Mouse (Mus musculus) left cerebral cortex, postnatal 14 days (tissue): Measurements from ENCODE around the gene Atp6v1c2. TPM values are rescaled to one million over a fixed set of nuclear protein-coding genes. Genes with fewer than 3 reads are reported as not detected.

Experiments
- DNase-seq, 2 experiments: peaks; one replicate each; pipeline ENCODE4 v3.0.0; 2021 to 2022; ENCODE audit warnings: low spot score in 2 of 2, mixed read lengths in 1 of 2
- intact Hi-C: fragments of 180-260 bp; cut with DNase I; formaldehyde crosslinking; loops from one replicate; pipeline ENCODE4 v1.15.1; 2025
- long read RNA-seq, 2 experiments: library from polyadenylated mRNA; stranded (forward); transcript quantifications; one replicate each; pipeline ENCODE4 v2.0.0; 2021
- total RNA-seq, 2 experiments: library from RNA; stranded (reverse); gene quantifications; 2 replicates each; pipeline ENCODE4 v1.2.3; 2021

Atp6v1c2 gene
- 1 to 10 TPM; 6.4 to 9.8 TPM for total RNA-seq
- long read RNA-seq, experiment 1, partial matches to known transcripts, result 1 of 3 reads
- long read RNA-seq, experiment 1, other reads (novel, unspliced or antisense), result 2 of 3 reads
- long read RNA-seq, experiment 2, partial matches to known transcripts, result 1 of 5 reads
- long read RNA-seq, experiment 2, other reads (novel, unspliced or antisense), result 4 of 5 reads

DNA sequence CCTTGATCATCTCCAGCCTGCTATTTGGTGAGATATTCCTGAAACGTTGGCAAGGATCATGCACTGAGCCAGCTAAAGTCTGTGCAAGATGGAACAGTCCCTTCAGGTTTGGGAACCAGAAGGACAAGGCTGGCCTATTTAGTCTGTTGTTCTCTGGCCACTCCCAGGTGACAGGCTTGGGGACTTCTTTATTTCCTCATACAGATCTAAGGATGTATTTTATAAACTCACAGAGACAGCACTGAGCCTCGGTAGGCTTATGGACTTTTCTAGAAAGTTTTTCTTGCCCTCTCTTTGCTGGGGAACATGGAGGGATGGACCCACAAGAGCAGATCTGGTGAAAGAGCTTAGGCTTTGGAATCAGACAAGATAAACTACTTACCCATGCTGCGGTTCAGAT is at the start of gene Atp6v1c2:
Atp6v1c2 (minus strand) TSS at position 101 of the 400 bp plus-strand sequence.
- intact Hi-C loops, result no loop called here
- no peak for DNase-seq

DNA sequence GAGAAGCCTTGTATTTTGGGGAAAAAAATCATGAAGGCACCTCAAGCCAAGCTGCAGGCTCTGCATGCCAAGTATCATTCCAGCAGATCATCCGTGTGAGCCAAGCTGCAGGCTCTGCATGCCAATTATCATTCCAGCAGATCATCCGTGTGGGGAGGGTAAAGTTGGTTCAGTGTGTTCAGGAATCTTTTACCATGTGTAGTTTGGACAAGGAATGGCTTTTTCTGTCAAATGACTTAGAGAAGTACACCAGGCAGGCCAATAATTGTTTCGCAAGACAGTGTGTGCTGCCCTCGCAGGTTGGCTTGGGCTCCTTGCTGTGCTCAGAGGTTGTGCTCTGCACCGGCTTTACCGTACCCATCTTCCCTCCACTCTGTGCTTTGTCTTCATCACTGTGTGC is 47.4 kb upstream of the Atp6v1c2 start:
- no peak for DNase-seq

DNA sequence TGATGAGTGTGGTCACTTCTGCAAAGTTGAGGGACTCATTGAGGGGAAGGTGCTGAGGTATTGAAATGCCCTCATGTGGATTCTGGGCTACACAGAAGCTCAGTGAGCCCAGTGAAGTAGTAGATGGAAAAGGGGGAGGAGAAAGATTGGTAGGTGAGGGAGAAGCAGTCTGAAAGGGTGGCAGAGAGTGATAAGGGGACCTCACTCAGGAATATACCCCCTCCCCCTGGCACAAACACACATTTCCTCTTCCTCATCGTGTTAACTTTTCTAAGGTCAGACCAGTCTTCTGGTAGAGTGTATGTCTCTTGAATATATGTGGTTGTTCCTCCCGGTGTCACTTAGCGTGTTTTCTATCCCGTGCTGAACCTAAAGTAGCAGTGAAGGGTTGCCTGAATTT is 46.1 kb upstream of the Atp6v1c2 start:
- no peak for DNase-seq
- intact Hi-C loops, result no loop called here

More for the DNA sequence above, 47.4 kb upstream of the Atp6v1c2 start:
- intact Hi-C loops, result no loop called here

DNA sequence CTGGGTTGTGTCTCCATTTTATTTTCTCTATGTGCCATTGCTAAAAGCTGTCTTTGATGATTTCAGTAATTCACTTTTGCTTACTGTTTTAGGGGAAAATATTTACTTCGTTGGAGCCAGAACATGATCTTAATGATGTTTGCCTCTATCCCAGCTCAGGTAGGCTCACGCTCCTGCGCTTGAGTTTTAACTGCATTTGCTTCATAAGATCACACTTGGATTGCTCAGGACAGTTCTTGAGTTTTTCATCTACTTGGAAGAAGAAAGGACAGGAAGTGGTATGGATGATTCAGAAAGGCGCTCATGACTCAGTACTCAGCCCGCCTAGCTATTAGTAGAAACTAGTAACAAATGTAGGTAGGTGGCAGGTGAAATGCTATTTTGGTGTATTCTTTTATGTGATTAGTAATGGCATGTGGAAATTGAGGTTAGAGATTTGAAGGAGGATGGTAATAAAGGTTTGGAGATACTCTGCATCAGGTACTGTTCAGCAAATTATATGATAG is 44.4 kb upstream of the Atp6v1c2 start:
- intact Hi-C loops, result no loop called here
- DNase-seq, result no peak

DNA sequence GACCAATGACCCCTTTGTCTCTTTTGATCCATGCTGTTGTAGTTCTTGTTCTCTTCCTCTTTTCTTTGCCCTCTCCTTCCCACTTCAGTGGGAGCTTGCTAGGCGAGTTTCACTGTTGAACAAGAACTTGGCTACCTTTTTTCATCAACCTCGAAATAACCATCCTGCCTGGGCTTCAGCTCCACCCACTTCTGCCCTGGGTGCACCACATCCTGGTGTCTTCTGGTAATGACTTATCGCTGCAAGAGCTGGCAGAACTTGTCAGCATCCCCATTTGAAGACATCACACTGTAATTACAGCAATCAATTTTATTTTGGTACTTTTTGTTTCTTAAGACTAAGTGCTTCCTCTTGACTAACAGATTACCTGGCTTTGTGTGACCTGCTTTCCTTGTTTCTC is 43.5 kb upstream of the Atp6v1c2 start:
- no peak for DNase-seq
- intact Hi-C loops, result no loop called here

DNA sequence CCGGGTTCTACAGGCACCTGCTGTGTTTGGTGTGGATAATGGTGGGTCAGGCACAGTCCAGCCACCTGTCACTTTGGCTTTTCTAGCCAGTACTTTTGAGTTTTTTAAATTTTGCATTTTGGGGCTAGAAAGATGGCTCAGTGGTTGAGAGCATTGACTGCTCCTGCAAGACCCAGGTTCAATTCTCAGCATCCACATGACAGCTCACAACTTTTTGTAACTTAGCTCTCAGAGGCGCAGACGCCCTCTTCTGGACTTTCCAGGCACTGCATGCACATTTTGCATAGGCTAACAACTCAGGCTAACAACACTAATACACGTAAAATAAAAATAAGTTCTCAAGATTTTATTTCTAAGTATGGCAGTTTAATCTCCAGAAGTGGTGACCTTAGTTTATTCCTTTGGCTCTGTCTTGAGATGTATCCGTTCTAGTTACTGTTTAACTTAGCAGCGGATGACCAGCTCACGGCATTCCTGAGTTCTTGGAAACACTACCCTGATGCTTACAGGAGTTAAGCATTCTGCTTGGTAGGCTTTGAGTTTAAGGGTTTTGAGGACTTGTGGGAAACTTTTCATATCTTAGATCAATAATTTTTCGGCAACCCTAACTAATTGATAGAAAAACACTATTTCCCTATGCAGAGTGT is 42.6 kb upstream of the Atp6v1c2 start:
- intact Hi-C loops, result no loop called here
- DNase-seq, result peak in 1 of 2 experiments; percentile 25

DNA sequence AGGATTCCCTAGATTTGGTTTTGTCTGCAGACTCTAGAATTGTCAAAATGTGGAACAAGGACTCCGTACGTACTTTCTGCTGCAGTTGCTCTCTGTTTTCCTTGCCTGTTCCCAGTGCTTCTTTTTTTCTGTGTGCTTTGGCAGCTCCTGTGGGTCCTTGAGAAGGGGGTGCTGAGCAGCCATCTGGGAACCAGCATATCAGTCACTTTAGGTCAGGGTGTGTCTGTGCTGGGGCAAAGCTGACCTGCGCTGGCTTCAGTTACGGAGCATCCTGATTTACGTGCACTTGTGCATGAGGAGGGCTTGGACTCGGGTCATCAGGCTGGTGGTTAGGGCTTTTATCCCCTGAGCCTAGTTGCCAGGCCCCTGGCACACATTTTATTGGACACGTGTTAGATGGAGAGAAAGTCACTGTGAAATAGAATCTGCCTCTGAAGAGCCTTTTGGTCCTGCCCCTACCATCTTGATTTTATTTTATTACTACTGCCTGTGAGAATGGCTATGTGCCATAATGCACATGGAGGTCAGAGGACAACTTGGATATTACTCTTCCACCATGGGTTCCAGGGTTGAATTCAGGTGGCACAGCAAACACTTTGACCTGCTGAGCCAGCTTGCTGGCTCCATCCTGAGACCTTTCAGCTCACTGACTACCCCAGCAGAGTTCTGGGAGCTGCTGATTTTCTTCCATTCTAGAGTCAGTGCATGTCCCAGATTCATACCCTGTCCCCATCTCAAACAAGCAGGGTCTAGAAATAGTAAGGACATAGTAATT is 40.6 kb upstream of the Atp6v1c2 start:
- intact Hi-C loops, result loop anchor here (5.0 kb wide), 2 partner anchors 183 to 428 kb away; no protein-coding TSS in a partner anchor
- no peak for DNase-seq

DNA sequence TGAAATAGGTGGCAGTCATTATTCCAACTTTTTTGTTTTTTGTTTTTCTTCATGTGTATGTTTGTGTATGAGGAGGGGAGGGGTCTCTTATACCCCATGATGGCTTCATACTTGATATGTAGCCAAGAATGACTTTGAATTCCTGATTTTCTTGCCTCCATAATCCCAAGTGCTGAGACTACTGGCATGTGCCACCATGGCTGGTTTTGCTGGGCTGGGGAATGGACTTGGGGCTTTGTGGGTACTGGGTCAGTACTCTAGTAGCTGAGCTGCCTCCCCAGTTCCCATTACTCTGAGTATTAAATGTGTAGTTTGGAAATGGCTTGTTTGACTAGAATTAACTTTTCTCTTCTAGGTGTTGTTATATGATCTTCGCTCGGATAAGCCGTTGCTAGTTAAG is 40.0 kb upstream of the Atp6v1c2 start:
- no peak for DNase-seq
- intact Hi-C loops, result loop anchor here (5.0 kb wide), 2 partner anchors 183 to 428 kb away; no protein-coding TSS in a partner anchor

DNA sequence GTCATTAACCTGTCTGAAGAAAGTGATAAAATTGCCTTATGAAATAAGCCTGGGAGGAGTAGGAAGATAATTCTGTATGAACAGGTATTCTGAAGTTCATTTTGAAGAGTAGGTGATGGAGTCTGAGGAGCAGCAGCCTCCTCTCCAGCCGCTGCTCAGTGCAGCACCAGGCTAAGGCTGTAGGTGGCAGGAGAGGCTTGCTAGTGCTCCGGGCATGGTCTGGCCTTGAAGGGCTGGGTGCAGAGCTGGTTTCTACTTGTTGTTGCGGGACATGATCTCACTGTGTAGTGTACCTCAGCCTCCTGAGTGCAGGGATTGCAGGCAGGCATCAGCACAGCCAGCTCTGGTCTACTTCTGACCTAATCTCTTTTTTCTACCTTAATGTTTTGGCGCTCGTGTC is 37.8 kb upstream of the Atp6v1c2 start:
- DNase-seq, result peak; percentile 76
- intact Hi-C loops, result loop anchor here (5.0 kb wide), 2 partner anchors 185 to 430 kb away; no protein-coding TSS in a partner anchor

DNA sequence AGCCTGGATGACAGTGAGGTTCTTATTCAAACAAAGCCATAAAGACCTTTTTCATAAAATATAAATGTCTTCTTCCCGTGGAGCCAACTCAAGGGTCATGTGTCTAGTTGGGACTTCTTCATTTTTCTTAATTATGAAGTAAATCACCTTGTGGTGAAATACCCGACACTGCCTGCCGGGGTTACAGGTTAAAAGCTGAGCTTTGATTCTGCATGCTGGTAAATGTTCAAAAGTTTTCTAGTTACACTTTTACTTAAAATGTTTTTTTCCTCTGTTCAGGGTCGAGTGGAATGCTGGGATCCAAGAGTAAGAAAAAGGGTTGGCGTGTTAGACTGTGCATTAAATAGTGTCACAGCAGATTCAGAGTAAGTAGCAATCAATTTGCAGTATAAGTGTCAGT is 33.2 kb upstream of the Atp6v1c2 start:
- no peak for DNase-seq
- intact Hi-C loops, result no loop called here

DNA sequence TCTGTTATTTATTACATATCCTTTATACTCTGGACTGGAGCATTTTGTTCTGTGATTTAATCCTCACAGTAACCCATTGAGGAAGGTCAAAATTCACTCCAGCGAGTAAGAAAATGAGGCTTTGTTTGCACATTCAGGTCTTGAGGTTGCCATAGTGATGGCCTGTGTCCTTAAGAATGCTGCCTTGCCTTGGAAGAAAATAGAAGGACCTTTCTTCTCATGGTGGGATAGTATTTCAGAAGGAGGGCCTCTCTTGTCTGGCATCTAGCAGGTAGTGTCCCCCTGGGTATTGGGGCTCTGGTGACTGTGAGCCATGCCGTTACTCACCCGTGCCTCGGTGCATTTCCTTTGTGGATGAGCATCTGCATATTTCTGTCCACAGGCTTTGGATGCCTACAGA is 31.5 kb upstream of the Atp6v1c2 start:
- intact Hi-C loops, result no loop called here
- no peak for DNase-seq

DNA sequence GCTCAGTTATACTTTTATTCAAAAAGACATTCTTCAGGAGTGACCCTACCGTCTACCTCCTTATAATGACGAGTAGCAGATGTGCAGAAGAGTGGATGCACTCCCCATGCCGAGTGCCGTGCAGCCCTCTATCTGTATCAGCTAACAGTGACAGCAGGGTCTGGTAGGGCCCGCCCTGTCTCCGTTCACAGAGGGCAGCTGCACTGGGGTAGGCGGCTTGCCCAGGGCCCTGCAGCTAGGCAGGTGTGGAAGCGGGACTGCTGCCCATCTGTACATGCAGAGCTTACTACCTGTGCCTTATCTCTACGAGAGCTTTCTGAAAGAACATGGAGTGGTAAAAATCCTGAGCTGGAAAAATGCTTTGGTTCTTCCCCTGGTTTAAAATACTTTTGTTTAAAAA is 30.9 kb upstream of the Atp6v1c2 start:
- intact Hi-C loops, result no loop called here
- DNase-seq, result no peak

DNA sequence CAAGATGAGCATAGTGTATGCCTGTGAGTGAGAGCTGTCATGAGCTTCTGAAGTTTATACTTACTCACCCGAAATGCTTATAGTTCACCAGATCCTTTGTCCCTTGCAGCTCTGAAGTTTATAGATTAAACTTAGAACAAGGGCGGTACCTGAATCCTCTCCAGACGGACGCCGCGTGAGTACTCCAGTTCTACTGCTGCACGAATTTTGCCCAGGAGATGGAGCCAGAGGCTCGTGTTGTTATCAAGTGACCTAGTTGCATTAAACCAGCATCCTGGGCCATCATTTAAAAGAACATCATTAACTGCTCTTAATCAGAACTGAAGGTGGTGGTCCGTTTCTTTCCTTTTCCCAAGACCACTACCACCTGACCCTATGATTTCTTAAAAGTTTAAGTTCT is 29.8 kb upstream of the Atp6v1c2 start:
- intact Hi-C loops, result no loop called here
- peak; percentile 42 to 53 for DNase-seq

DNA sequence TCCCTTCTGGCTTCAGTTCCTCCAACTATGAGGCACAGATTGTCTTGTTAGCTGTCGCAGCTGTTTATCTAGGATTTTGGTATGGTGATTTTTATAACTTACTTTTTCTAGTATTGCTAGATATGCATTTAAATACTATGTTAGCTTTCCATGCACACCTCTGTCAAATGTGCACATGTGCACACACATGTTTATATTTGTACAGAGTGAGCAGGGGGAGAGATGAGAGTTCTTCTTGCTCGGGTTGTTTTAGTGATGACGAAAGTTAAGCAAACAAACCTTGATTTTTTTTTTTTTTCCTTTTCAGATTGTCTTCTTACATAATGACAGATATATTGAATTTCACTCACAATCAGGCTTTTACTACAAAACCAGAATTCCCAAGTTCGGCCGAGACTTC is 28.6 kb upstream of the Atp6v1c2 start:
- intact Hi-C loops, result no loop called here
- no peak for DNase-seq

DNA sequence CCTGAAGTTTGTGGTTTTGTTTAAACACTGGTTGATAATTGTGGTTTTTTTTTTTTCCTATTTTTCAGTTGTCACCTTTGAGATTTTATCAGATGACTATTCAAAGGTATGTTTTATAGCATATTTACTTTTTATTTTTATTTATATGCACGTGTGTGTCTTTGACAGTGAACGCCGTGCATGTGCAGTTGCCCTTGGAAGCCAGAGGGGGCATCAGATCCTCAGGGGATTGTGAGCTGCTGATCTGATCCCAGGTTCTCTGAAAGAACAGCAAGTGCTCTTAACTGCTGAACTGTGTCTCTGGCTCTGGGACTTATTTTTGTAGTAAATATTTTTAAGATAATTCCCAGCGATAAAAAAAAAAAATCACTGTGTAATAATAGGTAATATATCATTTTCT is 27.7 kb upstream of the Atp6v1c2 start:
- intact Hi-C loops, result no loop called here

DNA sequence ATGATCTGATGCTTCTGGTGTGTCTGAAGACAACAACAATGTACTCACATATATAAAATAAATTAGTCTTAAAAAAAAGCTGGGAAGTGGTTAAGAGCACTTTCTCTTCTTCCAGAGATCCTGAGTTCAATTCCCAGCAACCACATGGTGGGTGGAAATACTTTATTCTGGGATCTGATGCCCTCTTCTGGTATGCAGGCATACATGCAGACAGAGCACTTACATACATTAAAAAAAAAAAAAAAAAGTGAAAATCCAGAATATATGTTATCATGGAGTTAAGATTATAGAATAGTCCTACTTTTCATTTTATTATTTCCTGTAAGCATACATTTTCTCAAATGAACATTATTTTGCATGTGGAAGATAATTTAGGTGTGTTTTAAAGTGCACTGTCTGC is 20.9 kb upstream of the Atp6v1c2 start:
- intact Hi-C loops, result no loop called here
- DNase-seq, result no peak

More for the DNA sequence above, 27.7 kb upstream of the Atp6v1c2 start:
- DNase-seq, result no peak

DNA sequence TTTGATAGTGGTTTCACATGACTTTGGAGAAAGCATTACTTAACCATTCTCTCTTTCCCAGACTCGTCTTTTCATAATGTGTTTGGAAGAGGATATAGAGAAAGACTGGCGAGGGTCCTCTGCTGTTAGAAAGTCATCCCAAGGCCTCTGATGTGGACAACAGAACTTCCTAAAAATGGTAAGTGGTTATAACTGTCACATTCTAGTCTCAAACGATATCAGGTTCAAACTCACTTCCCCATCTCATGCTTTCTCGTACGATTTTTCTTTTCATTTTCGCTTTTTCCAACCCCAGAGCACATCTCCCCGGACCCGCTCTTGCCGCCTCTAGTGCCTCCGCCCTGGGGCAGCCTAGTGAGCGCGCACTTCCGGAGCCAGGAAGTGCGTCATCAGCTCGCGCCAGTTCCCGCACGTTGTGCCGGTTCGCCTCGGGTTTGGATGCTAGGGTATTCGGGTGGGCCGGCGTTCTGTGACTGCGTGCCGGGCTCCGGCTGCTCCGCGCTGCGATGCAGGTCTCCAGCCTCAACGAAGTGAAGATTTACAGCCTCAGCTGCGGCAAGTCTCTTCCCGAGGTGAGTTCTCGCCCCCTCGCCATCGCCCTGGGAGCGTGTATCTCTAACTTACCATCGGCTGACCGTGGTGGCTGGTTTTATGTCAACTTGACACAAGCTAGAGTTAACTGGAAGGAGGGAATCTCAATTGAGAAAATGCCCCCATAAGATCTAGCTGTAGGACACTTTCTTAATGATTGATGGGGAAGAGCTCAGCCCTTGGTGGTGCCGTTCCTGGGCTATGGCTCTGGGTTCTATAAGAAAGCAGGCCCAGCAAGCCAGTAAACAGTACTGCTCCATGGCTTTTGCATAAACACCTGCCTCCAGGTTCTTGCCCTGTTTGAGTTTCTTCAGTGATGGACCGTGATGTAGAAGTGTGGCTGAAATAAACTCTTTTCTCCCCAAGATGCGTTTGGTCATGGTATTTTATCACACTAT is 19.2 kb upstream of the Atp6v1c2 start, which contains the start of gene Nol10:
Nol10 (plus strand) TSS at position 411 of the 989 bp plus-strand sequence.
- intact Hi-C loops, result no loop called here
- DNase-seq, result peak; percentile 90 to 92

DNA sequence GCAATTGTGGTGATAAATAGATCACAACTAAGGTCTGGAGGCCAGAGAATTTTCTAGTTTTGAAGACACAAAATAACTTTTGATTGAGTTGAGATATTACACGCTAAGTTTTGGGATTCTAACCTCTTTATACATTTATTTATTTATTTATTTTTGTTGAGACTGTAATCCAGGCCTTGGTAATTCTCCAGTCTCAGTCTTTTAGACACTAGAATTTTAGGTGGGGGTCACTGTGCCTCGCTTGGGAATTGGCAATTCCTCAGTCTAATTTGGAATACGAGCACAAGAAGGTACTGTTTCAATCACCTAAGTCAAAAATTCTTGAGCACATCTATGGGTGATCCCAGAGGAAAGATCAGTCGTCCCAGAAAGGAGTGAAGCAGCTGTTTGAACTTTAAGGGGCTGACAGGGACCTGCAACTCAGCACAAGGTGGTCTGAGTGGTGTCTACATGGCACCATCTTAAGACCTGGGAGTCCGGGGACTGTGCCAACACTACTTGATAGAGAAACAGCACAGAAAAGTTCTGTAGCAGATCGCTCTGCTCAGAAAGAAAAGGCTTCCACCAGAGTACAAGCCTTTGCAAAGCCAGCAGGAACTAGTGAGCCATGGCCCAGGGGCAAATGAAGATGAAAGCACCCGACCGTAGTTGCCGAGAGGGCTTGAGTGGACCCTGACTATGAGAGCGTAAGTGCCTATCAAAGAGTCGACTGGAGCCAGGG is 18.3 kb upstream of the Atp6v1c2 start:
- intact Hi-C loops, result no loop called here
- no peak for DNase-seq
